Mouse (Mus musculus) granulocyte monocyte progenitor cell, adult 5-6 weeks (primary cell): Measurements from ENCODE around the gene Arfgap2. TPM values are rescaled to one million over a fixed set of nuclear protein-coding genes. Genes with fewer than 3 reads are reported as not detected.

Experiments used
- ATAC-seq: replicated peaks from 2 replicates; pipeline ENCODE4 v1.8.0; 2016; ENCODE audit warnings: mild to moderate bottlenecking, moderate TSS enrichment, inconsistent platforms; ENCODE audit not compliant: poor library complexity, severe bottlenecking
- total RNA-seq, 2 experiments: library from RNA; stranded (forward) in 1 of 2; stranded (reverse) in 1 of 2; fragments of 200-712, 200-1000 nt in 1 of 2; fragments of >200 nt in 1 of 2; fragmentation: Nextera tagmentation in 1 of 2; gene quantifications; 2 replicates each; pipeline ENCODE4 v1.2.3; 2014 to 2017

Gene Arfgap2
- total RNA-seq (2014; fragmentation: Nextera tagmentation) (41.7 and 46.5 TPM in 2 replicates), total RNA-seq (2017) (42.4 and 46.6 TPM in 2 replicates)

DNA sequence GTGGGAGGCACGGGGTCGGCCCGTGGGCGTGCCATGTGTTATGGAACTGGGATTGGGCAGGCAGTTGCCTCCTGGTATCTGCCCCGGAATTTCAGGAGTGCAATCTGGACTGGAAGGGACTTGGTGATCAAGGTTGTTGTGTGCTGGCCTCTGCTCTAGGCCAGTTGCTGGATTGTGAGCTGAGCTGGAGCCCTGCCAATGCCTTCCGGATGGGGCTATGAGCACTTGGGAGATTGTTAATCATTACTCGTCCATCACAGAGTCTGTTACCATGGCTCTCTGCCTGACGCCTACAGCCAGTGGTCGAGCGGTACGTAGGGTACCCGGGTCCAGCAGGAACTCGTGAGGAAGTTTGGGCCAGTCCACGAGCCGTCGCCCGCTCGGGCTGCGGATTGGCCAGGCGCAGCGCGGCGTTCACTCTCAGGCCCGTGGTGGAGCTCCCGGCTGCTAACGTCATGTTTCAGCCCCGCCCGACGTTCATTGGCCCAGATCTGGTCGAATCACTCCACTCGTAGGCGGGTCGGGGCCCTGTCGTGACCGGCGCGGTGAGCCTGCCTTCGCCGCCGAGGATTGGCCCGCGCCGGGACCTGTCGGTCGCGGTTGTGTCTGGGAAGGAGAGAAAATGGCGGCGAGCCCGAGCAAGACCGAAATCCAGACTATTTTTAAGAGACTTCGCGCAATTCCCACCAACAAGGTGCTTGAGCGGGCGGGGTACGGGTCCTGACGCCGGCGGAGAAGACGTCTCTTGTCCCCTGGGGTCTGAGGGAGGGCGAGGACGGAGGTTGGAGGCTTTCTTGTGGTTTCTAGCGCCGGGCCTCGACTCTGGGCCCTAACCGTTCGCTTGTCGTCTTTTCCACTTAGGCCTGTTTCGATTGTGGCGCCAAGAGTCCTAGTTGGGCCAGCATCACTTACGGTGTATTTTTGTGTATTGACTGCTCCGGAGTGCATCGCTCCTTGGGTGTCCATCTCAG lies at the start of gene Arfgap2:
Gene Arfgap2 (plus strand): TSS at position 264 of the 971 bp plus-strand sequence.
- ATAC-seq: peak; percentile 95

DNA sequence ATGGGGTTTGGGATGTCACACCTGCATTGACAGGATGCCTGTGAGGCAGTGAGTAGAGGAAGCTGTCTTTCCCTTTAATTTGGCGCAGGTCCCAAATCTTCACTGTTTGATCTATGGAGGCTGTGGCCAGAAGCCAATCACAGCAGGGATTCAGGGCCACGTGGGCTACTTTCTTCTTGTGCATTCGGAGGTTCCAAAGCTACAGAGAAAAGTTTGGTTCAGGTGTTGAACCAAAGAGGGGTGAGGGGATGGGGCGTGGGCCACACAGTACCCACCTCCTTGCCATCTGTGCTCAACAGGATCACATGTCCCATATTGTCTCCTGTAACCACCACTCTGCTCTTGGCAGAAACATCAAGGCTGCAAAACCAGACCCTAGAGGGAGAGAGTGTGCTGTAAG lies 47.7 kb upstream of the Arfgap2 start:
- no peak for ATAC-seq

GRCm38 (mm10) chr2:91220501-91220900 lies 44.3 kb upstream of the Arfgap2 start:
- no peak for ATAC-seq

- ATAC-seq: no peak
These were observed 41.2 kb upstream of the Arfgap2 start for GRCm38 (mm10) chr2:91223614-91224013.

- no peak for ATAC-seq
These were observed 35.0 kb upstream of the Arfgap2 start for GRCm38 (mm10) chr2:91229735-91230134.

- peak; percentile 97 for ATAC-seq
These were observed 27.9 kb upstream of the Arfgap2 start, which contains the start of gene Ddb2 for GRCm38 (mm10) chr2:91236601-91237510. Ddb2 (minus strand) TSS chr2:91236982.

DNA sequence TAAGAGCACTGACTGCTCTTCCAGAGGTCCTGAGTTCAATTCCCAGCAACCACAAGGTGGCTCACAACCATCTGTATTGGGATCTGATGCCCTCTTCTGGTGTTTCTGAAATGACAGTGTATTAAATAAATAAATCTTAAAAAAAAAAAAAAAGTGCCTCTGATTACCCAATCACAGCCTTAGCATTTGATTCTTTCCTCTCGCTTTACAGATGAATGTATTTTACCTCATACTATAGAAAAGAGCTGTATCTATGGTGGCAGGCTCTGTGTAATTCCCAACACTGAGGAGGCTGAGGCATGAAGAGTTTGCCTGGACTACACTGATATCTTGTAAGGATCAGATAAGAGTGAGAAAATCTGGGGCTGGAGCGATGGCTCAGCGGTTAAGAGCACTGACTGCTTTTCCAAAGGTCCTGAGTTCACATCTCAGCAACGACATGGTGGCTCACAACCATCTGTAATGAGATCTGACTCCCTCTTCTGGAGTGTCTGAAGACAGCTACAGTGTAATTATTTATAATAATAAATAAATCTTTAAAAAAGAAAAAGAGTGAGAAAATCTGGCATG lies 27.2 kb upstream of the Arfgap2 start:
- peak; percentile 21; the same call in 1 of the 2 replicates for ATAC-seq

DNA sequence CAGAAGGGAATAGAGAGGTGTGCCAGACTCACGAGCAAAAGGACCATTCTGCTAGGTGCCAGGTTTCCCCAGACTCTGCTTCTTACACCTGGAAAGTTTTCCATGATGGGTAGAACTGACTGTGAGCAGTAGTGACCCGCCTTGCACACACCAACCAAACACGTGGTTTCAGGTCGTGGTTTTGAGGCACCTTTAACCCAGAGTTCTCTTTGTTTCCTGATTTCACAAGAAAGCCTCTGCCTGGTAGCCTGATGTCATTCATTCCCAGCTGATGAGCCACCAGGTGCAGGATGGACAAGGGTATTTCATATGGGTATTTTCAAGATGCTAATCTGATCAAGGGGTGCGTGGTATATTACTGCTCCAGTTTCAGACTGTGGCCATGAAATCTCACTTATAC lies 22.2 kb upstream of the Arfgap2 start:
- peak; percentile 55 for ATAC-seq

GRCm38 (mm10) chr2:91243416-91243815 lies 21.4 kb upstream of the Arfgap2 start:
- no peak for ATAC-seq

- ATAC-seq: no peak
These were observed 20.1 kb upstream of the Arfgap2 start for GRCm38 (mm10) chr2:91244557-91245228.

DNA sequence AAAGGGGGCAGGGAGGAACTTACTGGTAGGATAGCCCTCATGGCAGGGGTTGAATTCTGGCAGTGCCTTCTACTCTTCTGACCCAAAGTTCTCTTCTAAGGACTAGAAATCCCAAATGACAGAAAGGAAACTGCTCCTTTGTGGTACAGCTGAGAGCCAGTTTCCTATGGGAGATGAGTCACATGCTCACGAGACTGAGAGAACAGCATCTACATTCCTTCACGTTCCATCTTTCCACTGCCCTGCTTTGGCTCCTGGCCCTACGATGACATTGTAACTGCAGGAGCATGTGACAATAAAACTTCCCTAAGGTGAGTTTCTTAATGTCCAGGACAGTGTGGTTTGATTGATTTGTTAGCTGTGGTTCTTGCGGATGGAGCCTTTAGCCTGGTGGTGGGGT lies 16.4 kb upstream of the Arfgap2 start:
- ATAC-seq: no peak

- ATAC-seq: no peak
These were observed 12.8 kb upstream of the Arfgap2 start for GRCm38 (mm10) chr2:91252001-91252400.

- ATAC-seq: no peak
These were observed 12.3 kb upstream of the Arfgap2 start for GRCm38 (mm10) chr2:91252512-91252911.

DNA sequence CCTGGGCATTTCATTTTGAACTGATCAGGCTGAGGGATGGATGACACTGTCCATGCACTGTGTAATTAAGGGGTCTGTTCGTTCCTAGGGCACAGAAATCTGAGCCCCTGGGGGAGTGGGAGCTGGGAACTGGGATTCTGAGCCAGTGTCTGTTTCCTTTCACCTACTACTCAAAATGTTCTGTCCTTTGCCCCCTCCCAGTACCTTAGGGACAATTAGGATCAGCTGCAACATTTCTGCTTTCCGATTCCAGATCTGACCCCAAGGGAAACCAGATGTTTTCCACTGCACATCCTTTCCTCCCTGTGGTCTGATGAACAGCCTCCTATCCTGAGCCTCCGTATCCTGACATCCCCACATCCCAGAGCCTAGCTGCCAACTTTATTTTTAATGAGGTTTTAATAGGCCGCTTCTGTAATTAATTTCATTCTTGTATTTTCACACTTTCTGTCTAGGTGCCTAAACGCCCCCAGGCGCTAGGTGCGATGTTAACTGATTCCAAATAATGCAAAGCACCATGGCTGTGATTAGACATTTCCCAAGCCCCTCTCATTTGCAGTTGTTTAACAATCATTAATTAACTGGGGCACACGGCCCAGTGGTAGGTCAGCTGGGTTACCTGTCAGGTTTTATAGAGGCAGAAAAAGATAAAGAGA lies 9.9 kb upstream of the Arfgap2 start:
- no peak for ATAC-seq

DNA sequence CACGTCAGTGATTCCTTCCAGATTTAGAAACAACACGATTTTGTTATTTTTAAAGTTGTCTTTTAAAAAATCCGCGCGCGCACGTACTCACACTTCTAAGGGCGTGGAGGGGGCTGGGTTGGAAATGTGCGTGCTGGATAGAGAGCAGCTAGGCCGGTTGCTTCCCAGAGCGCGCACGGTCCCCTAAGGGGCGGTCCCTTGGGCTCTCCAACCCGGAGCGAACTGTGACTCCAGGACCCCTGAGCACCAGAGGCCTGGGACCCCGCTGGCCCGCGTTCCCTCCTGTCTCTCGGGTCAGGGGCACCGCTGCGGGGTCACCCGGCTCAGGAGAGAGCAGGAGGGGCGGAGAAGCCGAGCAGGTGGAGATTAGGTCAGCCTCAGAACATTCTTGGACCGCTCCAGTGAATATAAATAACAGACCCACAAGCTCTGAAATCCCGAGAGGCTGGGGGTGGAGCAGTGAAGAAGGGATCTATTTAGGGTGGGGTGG lies 9.1 kb upstream of the Arfgap2 start, which contains the start of gene Pacsin3:
Gene Pacsin3 (plus strand): TSS at position 294 of the 490 bp plus-strand sequence.
- peak; percentile 34 for ATAC-seq

DNA sequence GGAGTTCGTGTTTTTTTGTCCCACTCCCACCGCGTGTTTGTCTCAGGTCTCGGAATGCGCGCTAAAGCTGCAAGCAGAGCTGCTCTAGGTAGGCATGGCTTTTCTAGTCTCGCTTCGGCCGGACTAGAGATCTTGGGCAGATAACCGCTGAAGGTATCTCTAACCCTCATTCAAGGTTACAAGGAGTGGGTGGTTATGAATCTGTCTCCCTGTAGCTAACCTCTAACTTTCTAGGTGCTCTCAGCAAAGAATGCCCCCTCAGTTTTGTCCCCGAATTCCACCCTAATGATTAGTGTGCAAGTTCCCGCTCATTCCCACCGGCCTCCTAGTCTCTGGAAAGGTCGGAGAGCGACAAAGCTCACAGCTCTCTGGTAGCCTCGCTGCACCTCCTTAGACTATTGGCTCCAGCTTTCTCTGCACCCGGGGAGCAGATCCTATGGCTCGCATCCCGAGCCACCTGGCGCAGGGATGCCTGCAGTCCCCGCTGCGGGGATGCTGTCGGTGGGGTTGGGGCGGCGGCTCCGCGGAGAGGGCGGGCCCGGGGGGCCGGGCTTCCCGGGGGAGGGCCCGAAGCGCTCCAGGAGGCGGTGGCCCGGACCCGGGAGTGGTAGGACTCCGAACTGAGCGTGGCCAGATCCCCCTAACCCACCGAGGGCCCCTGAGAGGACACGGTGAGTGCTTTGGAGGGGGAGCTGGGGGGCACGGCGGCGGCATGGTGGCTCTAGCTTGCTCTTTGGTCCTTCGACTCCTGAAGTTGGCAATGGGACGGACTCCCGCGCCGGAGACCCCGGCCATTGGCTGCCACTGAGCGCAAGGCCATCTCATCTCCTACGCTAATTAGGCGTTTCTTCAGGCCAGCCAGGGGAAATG lies 8.3 kb upstream of the Arfgap2 start:
- peak; percentile 65 for ATAC-seq

- peak; percentile 16 for ATAC-seq
These were observed 7.4 kb upstream of the Arfgap2 start for GRCm38 (mm10) chr2:91257126-91257980.
